Mouse (Mus musculus) heart, postnatal 0 days (tissue): ENCODE results near the gene Mylip. TPM values are rescaled to one million over a fixed set of nuclear protein-coding genes. Genes with fewer than 3 reads are reported as not detected.

ENCODE experiments used
- ATAC-seq: fragments of 200-750 bp; cut with Nextera tagmentation; 2 replicates; pipeline ENCODE4 v1.8.0; 2017; ENCODE audit warnings: low read depth, moderate number of reproducible peaks, moderate library complexity; ENCODE audit not compliant: insufficient read depth
- DNase-seq: peaks from one replicate; pipeline ENCODE4 v3.0.0-alpha.2; 2016; ENCODE audit warnings: low spot score
- H3K27ac ChIP-seq: fragments of 300-500 bp; sonication (generic); 2 replicates; pipeline ENCODE4 v1.5.1; 2014; ENCODE audit warnings: low read depth, mild to moderate bottlenecking
- H3K27me3 ChIP-seq: fragments of 300-500 bp; sonication (generic); 2 replicates; pipeline ENCODE4 v1.6.1; 2014; ENCODE audit warnings: low read length, mixed read lengths; ENCODE audit not compliant: control insufficient read depth, insufficient read depth
- H3K36me3 ChIP-seq: fragments of 300-500 bp; sonication (generic); replicated peaks from 2 replicates; pipeline ENCODE4 v1.6.1; 2014; ENCODE audit warnings: low read length, mixed read lengths; ENCODE audit not compliant: control insufficient read depth, insufficient read depth
- H3K4me1 ChIP-seq: fragments of 300-500 bp; sonication (generic); 2 replicates; pipeline ENCODE4 v1.6.1; 2014; ENCODE audit warnings: antibody characterized with exemption; ENCODE audit not compliant: control insufficient read depth, insufficient read depth
- H3K4me2 ChIP-seq: fragments of 300-500 bp; sonication (generic); 2 replicates; pipeline ENCODE4 v1.6.1; 2014; ENCODE audit warnings: low read depth, mild to moderate bottlenecking, low read length, moderate library complexity
- H3K4me3 ChIP-seq: fragments of 300-500 bp; sonication (generic); 2 replicates; pipeline ENCODE4 v1.5.1; 2014; ENCODE audit warnings: low read depth, low read length
- H3K9ac ChIP-seq: fragments of 300-500 bp; sonication (generic); replicated peaks from 2 replicates; pipeline ENCODE4 v1.6.1; 2014; ENCODE audit warnings: low read depth, low read length, mixed read lengths
- H3K9me3 ChIP-seq: fragments of 300-500 bp; sonication (generic); replicated peaks from 2 replicates; pipeline ENCODE4 v1.6.1; 2016; ENCODE audit warnings: low read length; ENCODE audit not compliant: control insufficient read depth
- CTCF ChIP-seq: IDR thresholded peaks from 2 replicates; pipeline ENCODE4 v1.5.1; 2016; ENCODE audit warnings: antibody characterized with exemption, control low read depth, low read depth
- EP300 ChIP-seq: IDR thresholded peaks from 2 replicates; pipeline ENCODE4 v1.6.1; 2016; ENCODE audit warnings: antibody characterized with exemption, low read depth
- WGBS: fragments of 180-500 bp; shearing (Covaris S2); extraction: QIAGEN DNeasy Blood & Tissue Kit; methylation state at CpG from one replicate; pipeline ENCODE4 v1.1.7; 2014; 5-methylcytosine and 5-hydroxymethylcytosine counted together
- polyA plus RNA-seq: library from polyadenylated mRNA; unstranded; fragments of >200 nt; fragmentation: Nextera tagmentation; extraction: Ambion mirVana; gene quantifications from 2 replicates; pipeline ENCODE4 v1.2.1, GENCODE M21; 2015
- total RNA-seq: library from RNA; depleted of rRNA; stranded (reverse); fragments of >200 nt; gene quantifications from 2 replicates; pipeline ENCODE4 v1.2.3, GENCODE M21; 2014; ENCODE audit warnings: low replicate concordance; rRNA removed

The Mylip gene
- total RNA-seq = 20.7 and 30.1 TPM in 2 replicates
- polyA plus RNA-seq = 7.1 and 7.8 TPM in 2 replicates

- peak; percentile 98 for DNase-seq
- TF ChIP-seq EP300 (no peak), CTCF (peak; percentile 48)
- peak within 1 kb of the TSS; percentile 72 for H3K4me3 ChIP-seq
- H3K27ac ChIP-seq = peak within 1 kb of the TSS; percentile 84
- WGBS = under 1% methylated on average over 67 of the region's 81 CpGs
- peak within 1 kb of the TSS; percentile 85 for H3K9ac ChIP-seq
- ATAC-seq = peak; percentile 96
- H3K4me1 ChIP-seq = peaks cover 29% of the 10 kb centered on the region
- 0 out of 2 replicates have a peak, but pooled peaks cover 2% of the 10 kb centered on the region for H3K36me3 ChIP-seq
- H3K4me2 ChIP-seq = peak within 1 kb of the TSS; percentile 98
- no peaks in the 10 kb centered on the region for H3K9me3 ChIP-seq
- no peaks in the 10 kb centered on the region for H3K27me3 ChIP-seq
These were observed at the start of gene Mylip for GRCm38 (mm10) chr13:45389448-45390311. Gene Mylip (plus strand): TSS chr13:45389742.

GRCm38 (mm10) chr13:45341991-45342390 lies 47.6 kb upstream of the Mylip start:
- ATAC-seq (no peak), DNase-seq (no peak)
- no peaks in the 10 kb centered on the region for H3K4me1 ChIP-seq

GRCm38 (mm10) chr13:45343541-45343940 lies 46.0 kb upstream of the Mylip start:
- Histone ChIP-seq H3K4me3 (no peak overlapping the region), H3K27me3 (no peaks in the 10 kb centered on the region), H3K9me3 (no peaks in the 10 kb centered on the region), H3K4me2 (no peak overlapping the region), H3K27ac (no peak overlapping the region), H3K4me1 (no peaks in the 10 kb centered on the region), H3K36me3 (no peaks in the 10 kb centered on the region), H3K9ac (no peak overlapping the region)
- ATAC-seq (no peak), DNase-seq (no peak)
- 90% methylated on average over 6 of the region's 6 CpGs for WGBS
- TF ChIP-seq EP300 (no peak), CTCF (no peak)

More at GRCm38 (mm10) chr13:45341991-45342390, 47.6 kb upstream of the Mylip start:
- Histone ChIP-seq H3K9ac (no peak overlapping the region), H3K4me3 (no peak overlapping the region), H3K36me3 (no peaks in the 10 kb centered on the region), H3K4me2 (no peak overlapping the region), H3K9me3 (no peaks in the 10 kb centered on the region), H3K27me3 (no peaks in the 10 kb centered on the region), H3K27ac (no peak overlapping the region)
- TF ChIP-seq CTCF (no peak), EP300 (no peak)

GRCm38 (mm10) chr13:45343966-45344365 lies 45.6 kb upstream of the Mylip start:
- no peaks in the 10 kb centered on the region for H3K36me3 ChIP-seq
- H3K27me3 ChIP-seq = no peaks in the 10 kb centered on the region
- ATAC-seq = no peak
- H3K4me3 ChIP-seq = no peak overlapping the region
- WGBS = 65% methylated on average over 4 of the region's 4 CpGs
- no peak overlapping the region for H3K4me2 ChIP-seq
- DNase-seq = no peak
- no peak overlapping the region for H3K9ac ChIP-seq
- no peaks in the 10 kb centered on the region for H3K9me3 ChIP-seq
- TF ChIP-seq CTCF (no peak), EP300 (no peak)
- no peaks in the 10 kb centered on the region for H3K4me1 ChIP-seq
- H3K27ac ChIP-seq = no peak overlapping the region

GRCm38 (mm10) chr13:45345471-45346159 lies 43.9 kb upstream of the Mylip start:
- DNase-seq = no peak
- H3K9me3 ChIP-seq = no peaks in the 10 kb centered on the region

More at GRCm38 (mm10) chr13:45345471-45346159, 43.9 kb upstream of the Mylip start:
- H3K4me1 ChIP-seq = no peaks in the 10 kb centered on the region
- H3K27me3 ChIP-seq = no peaks in the 10 kb centered on the region
- H3K27ac ChIP-seq = no peak overlapping the region
- H3K9ac ChIP-seq = no peak overlapping the region
- H3K4me2 ChIP-seq = no peak overlapping the region
- 35% methylated on average over 14 of the region's 14 CpGs for WGBS
- TF ChIP-seq EP300 (no peak), CTCF (no peak)
- H3K4me3 ChIP-seq = no peak overlapping the region
- no peak for ATAC-seq
- no peaks in the 10 kb centered on the region for H3K36me3 ChIP-seq
